Mouse (Mus musculus) liver, postnatal 0 days (tissue): ENCODE measurements around the gene Adam12. TPM values are rescaled to one million over a fixed set of nuclear protein-coding genes. Genes with fewer than 3 reads are reported as not detected.

ENCODE experiments used
- ATAC-seq: fragments of 200-750 bp; cut with Nextera tagmentation; 2 replicates; pipeline ENCODE4 v1.8.0; 2017; ENCODE audit warnings: mild to moderate bottlenecking, moderate library complexity
- DNase-seq: peaks from one replicate; pipeline ENCODE4 v3.0.0-alpha.2; 2016
- H3K27ac ChIP-seq: fragments of 300-500 bp; sonication (generic); 2 replicates; pipeline ENCODE4 v1.5.1; 2014; ENCODE audit warnings: antibody characterized with exemption, moderate library complexity, mild to moderate bottlenecking, low read depth
- H3K27me3 ChIP-seq: fragments of 300-500 bp; sonication (generic); 2 replicates; pipeline ENCODE4 v1.6.1; 2014; ENCODE audit warnings: low read length, control low read depth, mixed read lengths; ENCODE audit not compliant: insufficient read depth
- H3K36me3 ChIP-seq: fragments of 300-500 bp; sonication (generic); replicated peaks from 2 replicates; pipeline ENCODE4 v1.6.1; 2014; ENCODE audit warnings: mild to moderate bottlenecking, control low read depth, low read length, moderate library complexity, mixed read lengths; ENCODE audit not compliant: insufficient read depth
- H3K4me1 ChIP-seq: fragments of 300-500 bp; sonication (generic); 2 replicates; pipeline ENCODE4 v1.6.1; 2014; ENCODE audit warnings: antibody characterized with exemption, mild to moderate bottlenecking, control low read depth; ENCODE audit not compliant: insufficient read depth
- H3K4me2 ChIP-seq: fragments of 300-500 bp; sonication (generic); 2 replicates; pipeline ENCODE4 v1.6.1; 2014; ENCODE audit warnings: low read depth, mild to moderate bottlenecking, low read length, moderate library complexity, mixed read lengths
- H3K4me3 ChIP-seq: fragments of 300-500 bp; sonication (generic); 2 replicates; pipeline ENCODE4 v1.5.1; 2014; ENCODE audit warnings: low read depth, low read length
- H3K9ac ChIP-seq: fragments of 300-500 bp; sonication (generic); replicated peaks from 2 replicates; pipeline ENCODE4 v1.6.1; 2014; ENCODE audit warnings: mild to moderate bottlenecking, moderate library complexity
- H3K9me3 ChIP-seq: fragments of 300-500 bp; sonication (generic); 2 replicates; pipeline ENCODE4 v1.6.1; 2016; ENCODE audit warnings: mild to moderate bottlenecking, control low read depth, low read length, mixed read lengths
- CTCF ChIP-seq: sonication (generic); IDR thresholded peaks from 2 replicates; pipeline ENCODE4 v1.5.1; 2016; ENCODE audit warnings: antibody characterized with exemption, low read depth
- EP300 ChIP-seq: IDR thresholded peaks from 2 replicates; pipeline ENCODE4 v1.6.1; 2016; ENCODE audit warnings: antibody characterized with exemption, low read depth, mild to moderate bottlenecking
- WGBS: fragments of 180-500 bp; shearing (Covaris S2); extraction: QIAGEN DNeasy Blood & Tissue Kit; methylation state at CpG from one replicate; pipeline ENCODE4 v1.1.7; 2014; ENCODE audit not compliant: insufficient replicate concordance; 5-methylcytosine and 5-hydroxymethylcytosine counted together
- polyA plus RNA-seq: library from polyadenylated mRNA; unstranded; fragments of >200 nt; fragmentation: Nextera tagmentation; extraction: Ambion mirVana; gene quantifications from 2 replicates; pipeline ENCODE4 v1.2.1, GENCODE M21; 2015

Adam12 gene
- polyA plus RNA-seq, 1 experiment from 2014 or later: 0.93 TPM

- DNase-seq (no peak), ATAC-seq (no peak)
- Histone ChIP-seq H3K27me3 (no peaks in the 10 kb centered on the region), H3K4me1 (peaks cover 18% of the 10 kb centered on the region), H3K9ac (no peak overlapping the region), H3K36me3 (no peaks in the 10 kb centered on the region; the same call in 1 of the 2 replicates), H3K4me2 (no peak overlapping the region), H3K4me3 (no peak overlapping the region), H3K9me3 (no peaks in the 10 kb centered on the region), H3K27ac (peak overlapping the region; percentile 11; the same call in 1 of the 2 replicates)
- TF ChIP-seq CTCF: no peak
- no peak for TF ChIP-seq EP300
- 58% methylated on average over 5 of the region's 5 CpGs for WGBS
Observed at GRCm38 (mm10) chr7:134027020-134027415, 204.9 kb downstream of the Adam12 start.

- peaks cover 15% of the 10 kb centered on the region for H3K4me1 ChIP-seq
- H3K27ac ChIP-seq: peak overlapping the region; percentile 11; the same call in 1 of the 2 replicates
- no peaks in the 10 kb centered on the region for H3K27me3 ChIP-seq
- no peak overlapping the region for H3K4me3 ChIP-seq
- no peaks in the 10 kb centered on the region for H3K9me3 ChIP-seq
- H3K4me2 ChIP-seq: no peak overlapping the region
- no peak for TF ChIP-seq EP300
- TF ChIP-seq CTCF: no peak
- DNase-seq (no peak), ATAC-seq (no peak)
- H3K9ac ChIP-seq: no peak overlapping the region
- WGBS: 58% methylated on average over 16 of the region's 16 CpGs
- H3K36me3 ChIP-seq: no peaks in the 10 kb centered on the region; the same call in 1 of the 2 replicates
Observed at GRCm38 (mm10) chr7:134026200-134027019, 205.5 kb downstream of the Adam12 start.

GRCm38 (mm10) chr7:134022157-134022885, 209.6 kb downstream of the Adam12 start:
- no peaks in the 10 kb centered on the region; the same call in 1 of the 2 replicates for H3K36me3 ChIP-seq
- WGBS: 52% methylated on average over 2 of the region's 2 CpGs
- ATAC-seq (peak; percentile 95), DNase-seq (peak; percentile 40)
- H3K27me3 ChIP-seq: no peaks in the 10 kb centered on the region
- no peak for TF ChIP-seq CTCF
- TF ChIP-seq EP300: no peak; the same call in 1 of the 2 replicates
- H3K4me2 ChIP-seq: peak overlapping the region; percentile 62
- no peak overlapping the region for H3K9ac ChIP-seq
- peak overlapping the region; percentile 61 for H3K27ac ChIP-seq
- H3K4me3 ChIP-seq: 0 out of 2 replicates have a peak overlapping the region, but pooled peaks have one; percentile 3
- H3K9me3 ChIP-seq: no peaks in the 10 kb centered on the region
- peaks cover 14% of the 10 kb centered on the region for H3K4me1 ChIP-seq

GRCm38 (mm10) chr7:134015226-134015625, 216.7 kb downstream of the Adam12 start:
- Histone ChIP-seq H3K27ac (no peak overlapping the region), H3K36me3 (no peaks in the 10 kb centered on the region), H3K9me3 (no peaks in the 10 kb centered on the region), H3K4me3 (no peak overlapping the region), H3K4me2 (no peak overlapping the region), H3K9ac (no peak overlapping the region), H3K4me1 (no peaks in the 10 kb centered on the region), H3K27me3 (no peaks in the 10 kb centered on the region)
- TF ChIP-seq EP300 (no peak), CTCF (no peak)
- DNase-seq (no peak), ATAC-seq (no peak)
- WGBS: 50% methylated on average over 4 of the region's 4 CpGs

- TF ChIP-seq EP300 (no peak), CTCF (no peak)
- Histone ChIP-seq H3K27me3 (no peaks in the 10 kb centered on the region), H3K4me1 (no peaks in the 10 kb centered on the region), H3K4me3 (no peak overlapping the region), H3K36me3 (no peaks in the 10 kb centered on the region), H3K4me2 (no peak overlapping the region), H3K27ac (no peak overlapping the region), H3K9ac (no peak overlapping the region), H3K9me3 (no peaks in the 10 kb centered on the region)
- ATAC-seq (no peak), DNase-seq (no peak)
- WGBS: 77% methylated on average over 7 of the region's 7 CpGs
Observed at GRCm38 (mm10) chr7:134014733-134015132, 217.2 kb downstream of the Adam12 start.

GRCm38 (mm10) chr7:134009157-134009556, 222.8 kb downstream of the Adam12 start:
- Histone ChIP-seq H3K27ac (no peak overlapping the region), H3K4me2 (no peak overlapping the region), H3K4me3 (no peak overlapping the region), H3K36me3 (no peaks in the 10 kb centered on the region), H3K27me3 (no peaks in the 10 kb centered on the region), H3K4me1 (no peaks in the 10 kb centered on the region), H3K9me3 (no peaks in the 10 kb centered on the region), H3K9ac (no peak overlapping the region)
- no peak for DNase-seq
- WGBS: 78% methylated on average over 5 of the region's 5 CpGs
- ATAC-seq: no peak
- TF ChIP-seq EP300 (no peak), CTCF (no peak)
